30 mouse cellular contexts compared by ENCODE assay signal in the genomic region with DNA sequence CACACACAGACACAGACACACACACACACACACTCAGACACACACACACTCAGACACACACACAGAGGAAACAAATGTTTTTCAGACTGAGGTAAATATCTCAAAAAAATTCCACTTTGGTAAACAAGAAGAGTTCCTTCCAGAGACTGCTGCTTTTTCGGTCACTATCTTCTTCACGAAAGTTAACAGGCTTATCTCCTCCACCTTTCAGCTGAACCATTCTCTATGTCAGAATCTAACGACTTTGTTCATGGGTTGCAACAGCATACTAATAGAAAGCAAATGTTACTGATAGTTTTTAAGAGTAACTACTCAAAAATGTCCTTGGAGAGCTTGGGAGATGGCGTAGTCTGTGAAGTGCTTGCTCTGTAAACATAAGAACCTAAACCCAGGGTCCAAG.
"Had no signal": no experiment of that assay in that cellular context is flagged by ENCODE, and none has a peak within 500 bp of the region (broad histone marks: within the 10 kb centered on the region; RNA-seq: fewer than 3 reads in every experiment).

No protein-coding gene starts in this region.

- H3K4me1 ChIP-seq: limb, embryonic 10.5 days; limb, embryonic 12.5 days; limb, embryonic 13.5 days; limb, embryonic 15.5 days; liver, embryonic 12.5 days; liver, embryonic 13.5 days; liver, embryonic 15.5 days; lung, embryonic 15.5 days; megakaryocyte, embryonic 14.5 days; midbrain, embryonic 10.5 days; midbrain, embryonic 12.5 days; midbrain, embryonic 13.5 days; midbrain, embryonic 15.5 days; neural tube, embryonic 12.5 days had no signal

- H3K4me3 ChIP-seq: limb, embryonic 10.5 days; limb, embryonic 12.5 days; limb, embryonic 13.5 days; limb, embryonic 15.5 days; liver, embryonic 12.5 days; liver, embryonic 13.5 days; liver, embryonic 15.5 days; lung, embryonic 15.5 days; megakaryocyte, embryonic 14.5 days; midbrain, embryonic 10.5 days; midbrain, embryonic 12.5 days; midbrain, embryonic 13.5 days; midbrain, embryonic 15.5 days; myocyte; neural tube, embryonic 12.5 days had no signal

- DNase-seq: left cerebral cortex, postnatal 4 days; liver; liver, embryonic 13.5 days; liver, postnatal 0 days; lung, adult 18-20 months; lung, adult 2 months; lung, embryonic 14.5 days; lung, postnatal 10 days; lung, postnatal 14 days; lung, postnatal 36 days; lung, postnatal 4 days; midbrain, embryonic 14.5 days had no signal

- H3K9me3 ChIP-seq: limb, embryonic 10.5 days; limb, embryonic 12.5 days; limb, embryonic 13.5 days; limb, embryonic 15.5 days; liver, embryonic 12.5 days; liver, embryonic 13.5 days; liver, embryonic 15.5 days; lung, embryonic 15.5 days; megakaryocyte, embryonic 14.5 days; midbrain, embryonic 10.5 days; midbrain, embryonic 12.5 days; midbrain, embryonic 13.5 days; midbrain, embryonic 15.5 days; neural tube, embryonic 12.5 days had no signal

- H3K36me3 ChIP-seq: limb, embryonic 10.5 days; limb, embryonic 12.5 days; limb, embryonic 13.5 days; limb, embryonic 15.5 days; liver, embryonic 12.5 days; liver, embryonic 13.5 days; liver, embryonic 15.5 days; lung, embryonic 15.5 days; midbrain, embryonic 10.5 days; midbrain, embryonic 12.5 days; midbrain, embryonic 13.5 days; midbrain, embryonic 15.5 days; neural tube, embryonic 12.5 days had no signal

- H3K9ac ChIP-seq: limb, embryonic 12.5 days; limb, embryonic 13.5 days; limb, embryonic 15.5 days; liver, embryonic 12.5 days; liver, embryonic 13.5 days; liver, embryonic 14.5 days; liver, embryonic 15.5 days; liver, postnatal 0 days; lung, embryonic 14.5 days; lung, embryonic 15.5 days; midbrain, embryonic 12.5 days; midbrain, embryonic 13.5 days; midbrain, embryonic 15.5 days; neural tube, embryonic 12.5 days had no signal

- H3K27me3 ChIP-seq: limb, embryonic 12.5 days; limb, embryonic 13.5 days; limb, embryonic 15.5 days; liver, embryonic 12.5 days; liver, embryonic 13.5 days; liver, embryonic 15.5 days; lung, embryonic 15.5 days; megakaryocyte, embryonic 14.5 days; midbrain, embryonic 12.5 days; midbrain, embryonic 13.5 days; midbrain, embryonic 15.5 days; neural tube, embryonic 12.5 days had no signal

- H3K27ac ChIP-seq: limb, embryonic 10.5 days; limb, embryonic 12.5 days; limb, embryonic 13.5 days; limb, embryonic 15.5 days; liver, embryonic 12.5 days; liver, embryonic 13.5 days; liver, embryonic 14.5 days; liver, embryonic 15.5 days; lung, embryonic 15.5 days; macrophage; midbrain, embryonic 10.5 days; midbrain, embryonic 12.5 days; midbrain, embryonic 13.5 days; midbrain, embryonic 15.5 days; neural tube, embryonic 12.5 days had no signal

- ATAC-seq: liver, embryonic 12.5 days; liver, postnatal 0 days; lung, postnatal 0 days; midbrain, embryonic 13.5 days; midbrain, embryonic 15.5 days; midbrain, embryonic 16.5 days had no signal
